Mouse (Mus musculus): ENCODE data around the gene Mup10. TPM values are rescaled to one million over a fixed set of nuclear protein-coding genes. Genes with fewer than 3 reads are reported as not detected.
"Not testable (repeated sequence)": the region's sequence is repeated elsewhere in the genome, so short reads cannot be mapped to it uniquely, and the experiment has no call there.

The Mup10 gene
- polyA plus RNA-seq (2015; fragmentation: Nextera tagmentation; extraction: Ambion mirVana), result not detected in 2 replicates

DNA sequence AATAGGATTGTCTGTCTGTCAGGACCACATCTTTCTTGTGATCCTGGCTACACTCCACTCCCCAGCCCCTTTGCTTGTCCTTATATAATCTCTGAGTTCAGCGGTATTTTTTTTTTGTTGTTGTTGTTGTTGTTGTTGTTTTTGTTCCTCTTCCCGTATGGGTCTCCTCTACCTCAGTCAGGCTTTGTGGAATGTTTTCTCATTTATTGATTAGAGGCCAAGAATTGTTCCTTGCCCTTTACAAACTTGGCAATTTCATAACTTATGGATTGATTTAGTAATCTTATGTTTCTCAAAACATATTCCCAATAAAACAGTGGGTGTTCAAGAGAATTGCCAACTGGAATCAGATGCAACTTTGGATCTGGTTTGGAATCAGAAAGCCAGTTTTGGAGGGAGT is at the start of gene Mup10:
Gene Mup10 (minus strand): TSS at position 101 of the 400 bp plus-strand sequence.
- not testable (repeated sequence) for H3K9me3 ChIP-seq (ENCODE audit: low read length); H3K9ac ChIP-seq (replicated peaks); H3K4me2 ChIP-seq (ENCODE audit: low read depth, low read length); H3K4me1 ChIP-seq (ENCODE audit: insufficient read depth); H3K4me3 ChIP-seq (ENCODE audit: low read depth, low read length); ATAC-seq; H3K36me3 ChIP-seq (replicated peaks; ENCODE audit: insufficient read depth, low read length); H3K27ac ChIP-seq (ENCODE audit: low read depth); DNase-seq; H3K27me3 ChIP-seq (ENCODE audit: insufficient read depth, low read length)
- 74% methylated on average over 2 of the region's 2 CpGs for WGBS (ENCODE audit: insufficient replicate concordance)

Other genes with a start within 250 kb of the Mup10 start
- not detected in 2 replicates for gene Mup9, start 160.2 kb downstream of the Mup10 start, polyA plus RNA-seq (2015; fragmentation: Nextera tagmentation; extraction: Ambion mirVana)
- gene Mup1, start 80.2 kb downstream of the Mup10 start, polyA plus RNA-seq (2015; fragmentation: Nextera tagmentation; extraction: Ambion mirVana), result not detected in 2 replicates
- not detected in 2 replicates for gene Mup11, start 80.2 kb upstream of the Mup10 start, polyA plus RNA-seq (2015; fragmentation: Nextera tagmentation; extraction: Ambion mirVana)
- not detected in 2 replicates for gene Mup12, start 159.1 kb upstream of the Mup10 start, polyA plus RNA-seq (2015; fragmentation: Nextera tagmentation; extraction: Ambion mirVana)
- gene Mup22, start 239.3 kb upstream of the Mup10 start, polyA plus RNA-seq (2015; fragmentation: Nextera tagmentation; extraction: Ambion mirVana), result not detected in 2 replicates